Mouse (Mus musculus): Measurements from ENCODE around the gene Cyfip1. TPM values are rescaled to one million over a fixed set of nuclear protein-coding genes. Genes with fewer than 3 reads are reported as not detected.

The Cyfip1 gene
- 102 and 118 TPM in 2 replicates for polyA plus RNA-seq (2014; fragmentation: Nextera tagmentation; extraction: Ambion mirVana)

- DNase-seq (ENCODE audit: low spot score) (no peak), ATAC-seq (replicated peaks; ENCODE audit: low FRiP score, low TSS enrichment, low read depth) (peak; percentile 15)
- H3K36me3 ChIP-seq (ENCODE audit: control insufficient read depth, insufficient read depth, low read length), result no peaks in the 10 kb centered on the region
- no peaks in the 10 kb centered on the region for H3K27me3 ChIP-seq (replicated peaks; ENCODE audit: control insufficient read depth, insufficient read depth, low read length)
- 45% methylated on average over 7 of the region's 7 CpGs for WGBS
- peaks cover 8% of the 10 kb centered on the region; the same call in 1 of the 2 replicates for H3K4me1 ChIP-seq (replicated peaks; ENCODE audit: control insufficient read depth, insufficient read depth, low read length)
- H3K4me2 ChIP-seq (ENCODE audit: low read length), result peak within 1 kb of the TSS; percentile 87
- no peaks in the 10 kb centered on the region for H3K9me3 ChIP-seq (ENCODE audit: control insufficient read depth, low read length)
- H3K9ac ChIP-seq (ENCODE audit: low read length), result peak within 1 kb of the TSS; percentile 95
- H3K4me3 ChIP-seq (ENCODE audit: low read depth, low read length), result peak within 1 kb of the TSS; percentile 82
- peak within 1 kb of the TSS; percentile 96 for H3K27ac ChIP-seq (ENCODE audit: low read depth)
Observed at GRCm38 (mm10) chr7:55841445-55841844, at the start of gene Cyfip1. Gene Cyfip1 (plus strand): TSS chr7:55841745.

GRCm38 (mm10) chr7:55792280-55792679 lies 49.3 kb upstream of the Cyfip1 start:
- Histone ChIP-seq H3K4me2 (ENCODE audit: low read length) (no peak overlapping the region), H3K9me3 (ENCODE audit: control insufficient read depth, low read length) (no peaks in the 10 kb centered on the region), H3K27me3 (replicated peaks; ENCODE audit: control insufficient read depth, insufficient read depth, low read length) (no peaks in the 10 kb centered on the region), H3K27ac (ENCODE audit: low read depth) (no peak overlapping the region), H3K36me3 (ENCODE audit: control insufficient read depth, insufficient read depth, low read length) (peaks cover 17% of the 10 kb centered on the region), H3K4me3 (ENCODE audit: low read depth, low read length) (no peak overlapping the region), H3K9ac (ENCODE audit: low read length) (no peak overlapping the region), H3K4me1 (replicated peaks; ENCODE audit: control insufficient read depth, insufficient read depth, low read length) (peaks cover 9% of the 10 kb centered on the region)
- DNase-seq (ENCODE audit: low spot score) (no peak), ATAC-seq (replicated peaks; ENCODE audit: low FRiP score, low TSS enrichment, low read depth) (no peak)
- 84% methylated on average over 3 of the region's 3 CpGs for WGBS

GRCm38 (mm10) chr7:55793236-55793951 lies 48.2 kb upstream of the Cyfip1 start:
- no peaks in the 10 kb centered on the region for H3K27me3 ChIP-seq (replicated peaks; ENCODE audit: control insufficient read depth, insufficient read depth, low read length)
- H3K9ac ChIP-seq (ENCODE audit: low read length), result peak overlapping the region; percentile 95
- H3K27ac ChIP-seq (ENCODE audit: low read depth), result 0 out of 2 replicates have a peak overlapping the region, but pooled peaks have one; percentile 24
- ATAC-seq (replicated peaks; ENCODE audit: low FRiP score, low TSS enrichment, low read depth) (peak; percentile 20), DNase-seq (ENCODE audit: low spot score) (peak; percentile 53)
- peak overlapping the region; percentile 83 for H3K4me3 ChIP-seq (ENCODE audit: low read depth, low read length)
- peak overlapping the region; percentile 87 for H3K4me2 ChIP-seq (ENCODE audit: low read length)
- no peaks in the 10 kb centered on the region for H3K9me3 ChIP-seq (ENCODE audit: control insufficient read depth, low read length)
- H3K4me1 ChIP-seq (replicated peaks; ENCODE audit: control insufficient read depth, insufficient read depth, low read length), result peaks cover 9% of the 10 kb centered on the region
- 40% methylated on average over 13 of the region's 13 CpGs for WGBS
- peaks cover 28% of the 10 kb centered on the region for H3K36me3 ChIP-seq (ENCODE audit: control insufficient read depth, insufficient read depth, low read length)

GRCm38 (mm10) chr7:55793952-55794603 lies 47.5 kb upstream of the Cyfip1 start, which contains the start of gene Tubgcp5:
Gene Tubgcp5 (plus strand): TSS chr7:55794154.
- Histone ChIP-seq H3K4me2 (ENCODE audit: low read length) (peak within 1 kb of the TSS; percentile 87), H3K4me3 (ENCODE audit: low read depth, low read length) (peak within 1 kb of the TSS; percentile 83), H3K27ac (ENCODE audit: low read depth) (peak within 1 kb of the TSS; percentile 75), H3K4me1 (replicated peaks; ENCODE audit: control insufficient read depth, insufficient read depth, low read length) (peaks cover 9% of the 10 kb centered on the region), H3K27me3 (replicated peaks; ENCODE audit: control insufficient read depth, insufficient read depth, low read length) (no peaks in the 10 kb centered on the region), H3K9me3 (ENCODE audit: control insufficient read depth, low read length) (no peaks in the 10 kb centered on the region), H3K9ac (ENCODE audit: low read length) (peak within 1 kb of the TSS; percentile 95), H3K36me3 (ENCODE audit: control insufficient read depth, insufficient read depth, low read length) (peaks cover 35% of the 10 kb centered on the region)
- DNase-seq (ENCODE audit: low spot score) (peak; percentile 96), ATAC-seq (replicated peaks; ENCODE audit: low FRiP score, low TSS enrichment, low read depth) (peak; percentile 100)
- WGBS, result under 1% methylated on average over 51 of the region's 51 CpGs

DNA sequence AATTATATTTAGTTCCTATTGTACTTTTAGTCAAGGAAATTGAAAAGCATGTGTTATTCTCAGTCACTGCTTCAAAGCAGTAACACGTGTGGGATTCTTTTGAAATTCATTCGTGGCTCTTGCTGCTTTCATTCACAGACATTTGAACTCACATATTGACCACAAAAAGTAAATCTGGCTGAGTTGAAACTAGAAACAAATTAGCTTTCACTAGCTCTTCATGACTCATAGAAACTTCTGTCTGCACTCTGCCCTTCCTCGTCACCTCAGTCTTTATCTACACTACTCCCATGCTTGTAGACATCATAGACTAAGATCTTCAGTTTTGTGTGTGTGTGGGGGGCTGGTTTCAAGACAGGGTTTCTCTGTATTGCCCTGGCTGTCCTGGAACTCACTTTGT lies 41.6 kb upstream of the Cyfip1 start:
- no peak overlapping the region for H3K9ac ChIP-seq (ENCODE audit: low read length)
- 92% methylated on average over 3 of the region's 3 CpGs for WGBS
- H3K36me3 ChIP-seq (ENCODE audit: control insufficient read depth, insufficient read depth, low read length), result peaks cover 88% of the 10 kb centered on the region
- no peak for ATAC-seq (replicated peaks; ENCODE audit: low FRiP score, low TSS enrichment, low read depth)
- H3K27me3 ChIP-seq (replicated peaks; ENCODE audit: control insufficient read depth, insufficient read depth, low read length), result no peaks in the 10 kb centered on the region
- peaks cover 2% of the 10 kb centered on the region for H3K4me1 ChIP-seq (replicated peaks; ENCODE audit: control insufficient read depth, insufficient read depth, low read length)
- no peak overlapping the region for H3K27ac ChIP-seq (ENCODE audit: low read depth)
- H3K4me3 ChIP-seq (ENCODE audit: low read depth, low read length), result no peak overlapping the region
- DNase-seq (ENCODE audit: low spot score), result no peak
- H3K9me3 ChIP-seq (ENCODE audit: control insufficient read depth, low read length), result no peaks in the 10 kb centered on the region
- H3K4me2 ChIP-seq (ENCODE audit: low read length), result no peak overlapping the region

DNA sequence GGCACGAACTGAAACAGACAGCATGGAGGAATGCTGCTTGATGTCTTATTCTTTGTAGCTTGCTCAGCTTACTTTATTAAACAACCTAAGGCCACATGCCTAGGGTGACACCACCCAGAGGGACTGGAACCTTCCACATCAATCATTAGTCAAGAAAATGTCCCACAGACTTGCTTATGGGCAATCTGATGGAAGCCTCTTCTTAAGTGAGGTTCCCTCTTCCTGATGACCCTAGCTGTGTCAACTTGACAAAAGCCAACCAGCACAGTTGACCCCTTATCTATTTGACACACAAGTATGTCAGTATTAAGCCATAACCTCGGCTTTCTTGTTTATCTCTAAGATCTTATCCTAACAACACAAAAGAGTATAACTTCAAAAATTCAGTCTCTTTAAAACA lies 31.6 kb upstream of the Cyfip1 start:
- peak; percentile 27 for DNase-seq (ENCODE audit: low spot score)
- H3K4me2 ChIP-seq (ENCODE audit: low read length), result no peak overlapping the region
- peaks cover 91% of the 10 kb centered on the region for H3K36me3 ChIP-seq (ENCODE audit: control insufficient read depth, insufficient read depth, low read length)
- no peak overlapping the region for H3K27ac ChIP-seq (ENCODE audit: low read depth)
- H3K4me1 ChIP-seq (replicated peaks; ENCODE audit: control insufficient read depth, insufficient read depth, low read length), result no peaks in the 10 kb centered on the region
- H3K9me3 ChIP-seq (ENCODE audit: control insufficient read depth, low read length), result no peaks in the 10 kb centered on the region
- no peak overlapping the region for H3K9ac ChIP-seq (ENCODE audit: low read length)
- ATAC-seq (replicated peaks; ENCODE audit: low FRiP score, low TSS enrichment, low read depth), result no peak
- H3K27me3 ChIP-seq (replicated peaks; ENCODE audit: control insufficient read depth, insufficient read depth, low read length), result no peaks in the 10 kb centered on the region
- WGBS, result 77% methylated on average over 2 of the region's 2 CpGs
- H3K4me3 ChIP-seq (ENCODE audit: low read depth, low read length), result no peak overlapping the region

GRCm38 (mm10) chr7:55824468-55824867 lies 17.1 kb upstream of the Cyfip1 start:
- H3K4me2 ChIP-seq (ENCODE audit: low read length), result no peak overlapping the region
- no peak overlapping the region for H3K27ac ChIP-seq (ENCODE audit: low read depth)
- no peak for DNase-seq (ENCODE audit: low spot score)
- H3K27me3 ChIP-seq (replicated peaks; ENCODE audit: control insufficient read depth, insufficient read depth, low read length), result no peaks in the 10 kb centered on the region
- no peaks in the 10 kb centered on the region for H3K4me1 ChIP-seq (replicated peaks; ENCODE audit: control insufficient read depth, insufficient read depth, low read length)
- H3K36me3 ChIP-seq (ENCODE audit: control insufficient read depth, insufficient read depth, low read length), result peaks cover 85% of the 10 kb centered on the region
- H3K9me3 ChIP-seq (ENCODE audit: control insufficient read depth, low read length), result no peaks in the 10 kb centered on the region
- whole genome bisulfite sequencing, result 84% methylated on average over 5 of the region's 5 CpGs
- H3K4me3 ChIP-seq (ENCODE audit: low read depth, low read length), result no peak overlapping the region
- no peak for ATAC-seq (replicated peaks; ENCODE audit: low FRiP score, low TSS enrichment, low read depth)
- no peak overlapping the region for H3K9ac ChIP-seq (ENCODE audit: low read length)

DNA sequence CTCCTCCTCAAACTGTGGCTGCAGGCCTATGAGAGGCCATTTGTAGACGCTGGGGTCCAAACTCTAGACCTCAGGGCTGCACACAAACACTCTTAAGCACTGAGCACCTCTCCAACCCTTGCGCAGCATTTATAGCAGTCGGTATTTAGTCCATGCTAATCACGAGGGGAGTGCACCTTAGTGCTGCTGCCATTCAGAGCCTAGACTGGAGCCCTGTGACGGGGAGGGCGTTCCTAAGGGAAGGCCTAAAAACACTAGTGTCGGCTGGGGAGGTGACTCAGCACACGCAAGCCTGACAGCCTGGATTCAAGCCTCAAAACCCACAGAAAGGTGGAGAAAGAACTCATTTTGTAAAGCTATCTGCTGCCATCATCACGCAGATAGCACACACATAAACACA lies 14.0 kb upstream of the Cyfip1 start:
- Histone ChIP-seq H3K27ac (ENCODE audit: low read depth) (no peak overlapping the region), H3K9me3 (ENCODE audit: control insufficient read depth, low read length) (no peaks in the 10 kb centered on the region), H3K4me1 (replicated peaks; ENCODE audit: control insufficient read depth, insufficient read depth, low read length) (no peaks in the 10 kb centered on the region), H3K9ac (ENCODE audit: low read length) (no peak overlapping the region), H3K4me2 (ENCODE audit: low read length) (no peak overlapping the region), H3K36me3 (ENCODE audit: control insufficient read depth, insufficient read depth, low read length) (peaks cover 86% of the 10 kb centered on the region), H3K27me3 (replicated peaks; ENCODE audit: control insufficient read depth, insufficient read depth, low read length) (no peaks in the 10 kb centered on the region), H3K4me3 (ENCODE audit: low read depth, low read length) (no peak overlapping the region)
- 89% methylated on average over 9 of the region's 9 CpGs for WGBS
- ATAC-seq (replicated peaks; ENCODE audit: low FRiP score, low TSS enrichment, low read depth) (no peak), DNase-seq (ENCODE audit: low spot score) (no peak)

All from intestine, embryonic 14.5 days (tissue).